Mouse (Mus musculus) intestine, embryonic 16.5 days (tissue): Measurements from ENCODE around the gene Ppp1r11. TPM values are rescaled to one million over a fixed set of nuclear protein-coding genes. Genes with fewer than 3 reads are reported as not detected.

Experiments
- ATAC-seq: fragments of 200-750 bp; cut with Nextera tagmentation; 2 replicates; pipeline ENCODE4 v1.8.0; 2017; ENCODE audit warnings: moderate TSS enrichment, moderate library complexity
- H3K27ac ChIP-seq: fragments of 300-500 bp; sonication (generic); 2 replicates; pipeline ENCODE4 v1.5.1; 2014; ENCODE audit warnings: mild to moderate bottlenecking, low read length
- H3K27me3 ChIP-seq: fragments of 300-500 bp; sonication (generic); replicated peaks from 2 replicates; pipeline ENCODE4 v1.6.1; 2014; ENCODE audit warnings: low read length, control low read depth, mixed read lengths; ENCODE audit not compliant: control insufficient read depth, insufficient read depth
- H3K36me3 ChIP-seq: fragments of 300-500 bp; sonication (generic); 2 replicates; pipeline ENCODE4 v1.6.1; 2014; ENCODE audit warnings: low read length, control low read depth; ENCODE audit not compliant: control insufficient read depth, insufficient read depth
- H3K4me1 ChIP-seq: fragments of 300-500 bp; sonication (generic); 2 replicates; pipeline ENCODE4 v1.6.1; 2014; ENCODE audit warnings: low read length, control low read depth, mixed read lengths; ENCODE audit not compliant: control insufficient read depth, insufficient read depth
- H3K4me2 ChIP-seq: fragments of 300-500 bp; sonication (generic); 2 replicates; pipeline ENCODE4 v1.6.1; 2014; ENCODE audit warnings: low read depth, low read length, control low read depth
- H3K4me3 ChIP-seq: fragments of 300-500 bp; sonication (generic); 2 replicates; pipeline ENCODE4 v1.5.1; 2014; ENCODE audit warnings: mild to moderate bottlenecking, low read length
- H3K9ac ChIP-seq: fragments of 300-500 bp; sonication (generic); 2 replicates; pipeline ENCODE4 v1.6.1; 2014; ENCODE audit warnings: low read depth, low read length
- H3K9me3 ChIP-seq: fragments of 300-500 bp; sonication (generic); 2 replicates; pipeline ENCODE4 v1.6.1; 2016; ENCODE audit warnings: low read length, control low read depth; ENCODE audit not compliant: control insufficient read depth
- WGBS: fragments of 180-500 bp; shearing (Covaris S2); extraction: QIAGEN DNeasy Blood & Tissue Kit; methylation state at CpG from one replicate; pipeline ENCODE4 v1.1.7; 2014; 5-methylcytosine and 5-hydroxymethylcytosine counted together
- polyA plus RNA-seq: library from polyadenylated mRNA; unstranded; fragments of >200 nt; fragmentation: Nextera tagmentation; extraction: Ambion mirVana; gene quantifications from 2 replicates; pipeline ENCODE4 v1.2.1, GENCODE M21; 2015

Ppp1r11 gene
- 92.1 and 101 TPM in 2 replicates for polyA plus RNA-seq

DNA sequence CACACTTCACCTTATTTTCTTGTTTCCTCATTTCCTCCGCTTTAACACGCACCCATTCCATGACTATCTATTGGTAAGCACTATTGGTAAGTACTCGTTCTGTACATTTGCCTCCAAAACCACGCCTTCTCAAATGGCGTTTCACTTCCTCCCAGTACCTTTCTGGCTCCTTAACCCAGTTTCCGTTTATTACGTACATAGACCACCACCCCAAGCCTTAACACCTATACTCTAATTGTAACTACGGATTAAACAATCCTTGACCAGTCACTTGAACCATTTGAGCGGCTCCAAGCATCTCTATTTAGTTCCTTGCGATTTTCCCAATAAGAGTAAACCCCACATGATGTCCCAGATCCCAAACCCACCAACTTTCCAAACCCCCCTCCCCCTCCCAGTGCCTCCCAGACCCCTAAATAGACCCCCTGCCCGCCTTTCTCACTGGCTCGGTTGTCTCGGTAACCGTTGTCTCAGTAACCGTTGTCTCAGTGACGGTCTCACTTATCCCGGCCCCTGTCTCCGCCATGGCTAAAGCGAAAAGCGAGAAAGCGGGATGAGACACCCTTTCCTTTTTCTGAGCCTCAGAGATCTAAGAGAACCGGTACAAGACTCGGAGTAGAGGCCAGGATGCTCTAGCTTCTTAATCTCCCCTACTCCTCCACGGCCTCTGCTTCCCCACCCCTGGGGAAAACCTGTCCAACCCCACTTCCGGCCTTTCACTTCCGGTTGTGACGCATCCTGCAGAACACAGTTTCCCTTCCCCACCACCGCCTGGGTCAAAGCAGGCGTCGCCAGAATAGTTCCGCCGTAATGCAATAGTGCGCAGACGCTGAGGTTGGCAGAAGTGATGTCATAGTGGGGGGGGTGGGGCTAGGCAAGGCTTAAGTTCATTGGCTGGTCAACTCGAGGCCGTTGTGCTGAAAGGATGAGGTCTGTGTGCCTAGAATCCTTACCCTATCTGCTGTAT is at the start of gene Ppp1r11:
Gene Ppp1r11 (minus strand): TSS at position 761 of the 967 bp plus-strand sequence.
- peak; percentile 95 for ATAC-seq
- Histone ChIP-seq H3K4me3 (peak within 1 kb of the TSS; percentile 73), H3K9me3 (no peaks in the 10 kb centered on the region), H3K36me3 (no peaks in the 10 kb centered on the region), H3K9ac (peak within 1 kb of the TSS; percentile 81), H3K27ac (0 out of 2 replicates have a peak within 1 kb of the TSS, but pooled peaks have one; percentile 55), H3K4me1 (peaks cover 6% of the 10 kb centered on the region), H3K27me3 (no peaks in the 10 kb centered on the region), H3K4me2 (peak within 1 kb of the TSS; percentile 68)
- WGBS = 2% methylated on average over 36 of the region's 36 CpGs

DNA sequence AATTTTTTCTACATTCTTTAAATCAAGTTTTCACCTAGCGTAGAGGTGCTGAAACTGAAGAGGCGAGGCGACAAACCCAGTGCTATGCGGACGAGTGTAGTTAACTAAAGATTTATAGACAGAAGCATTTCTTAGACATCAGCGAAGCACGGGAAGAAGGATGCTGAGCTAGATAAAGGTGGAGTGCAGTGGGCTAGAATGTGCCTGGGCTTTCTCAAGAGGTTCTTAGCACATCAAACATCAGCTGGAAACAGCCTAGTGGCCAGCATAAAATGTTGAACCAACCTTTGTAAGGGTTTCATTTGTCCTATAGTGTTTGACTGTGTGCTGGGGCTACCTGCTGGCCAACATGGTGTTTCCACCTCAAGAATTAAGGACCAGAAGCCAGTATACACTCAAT is 49.3 kb upstream of the Ppp1r11 start, which contains the start of gene Zfp57:
Gene Zfp57 (plus strand): TSS at position 301 of the 400 bp plus-strand sequence.
- Histone ChIP-seq H3K9me3 (no peaks in the 10 kb centered on the region), H3K36me3 (no peaks in the 10 kb centered on the region), H3K4me3 (no peak within 1 kb of the TSS), H3K4me1 (no peaks in the 10 kb centered on the region), H3K27ac (no peak within 1 kb of the TSS), H3K27me3 (no peaks in the 10 kb centered on the region), H3K9ac (no peak within 1 kb of the TSS), H3K4me2 (0 out of 2 replicates have a peak within 1 kb of the TSS, but pooled peaks have one; percentile 94)
- 88% methylated on average over 7 of the region's 7 CpGs for WGBS
- no peak for ATAC-seq

DNA sequence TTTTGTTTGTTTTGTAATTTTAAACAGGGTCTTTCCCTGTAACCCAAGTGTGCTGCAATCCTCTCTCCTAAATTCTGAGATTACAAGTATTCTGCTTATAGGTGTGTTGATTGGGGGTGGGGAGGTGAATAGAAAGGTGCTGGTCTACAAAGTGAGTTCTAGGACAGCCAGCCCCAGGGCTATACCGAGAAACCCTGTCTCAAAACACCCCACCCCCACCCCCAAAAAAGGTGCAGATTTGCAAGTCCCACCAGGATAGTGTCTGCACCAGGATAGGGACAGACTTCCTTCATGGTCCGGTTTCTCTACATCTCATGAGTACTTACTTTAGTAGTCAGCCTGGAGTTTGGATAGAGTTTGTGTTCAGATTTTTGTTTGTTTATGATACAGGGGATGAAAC is 46.9 kb upstream of the Ppp1r11 start:
- Histone ChIP-seq H3K4me2 (no peak overlapping the region), H3K9me3 (no peaks in the 10 kb centered on the region), H3K27ac (no peak overlapping the region), H3K4me3 (no peak overlapping the region), H3K36me3 (no peaks in the 10 kb centered on the region), H3K4me1 (no peaks in the 10 kb centered on the region), H3K9ac (no peak overlapping the region), H3K27me3 (no peaks in the 10 kb centered on the region)
- WGBS = 78% methylated on average over 2 of the region's 2 CpGs
- ATAC-seq = no peak

DNA sequence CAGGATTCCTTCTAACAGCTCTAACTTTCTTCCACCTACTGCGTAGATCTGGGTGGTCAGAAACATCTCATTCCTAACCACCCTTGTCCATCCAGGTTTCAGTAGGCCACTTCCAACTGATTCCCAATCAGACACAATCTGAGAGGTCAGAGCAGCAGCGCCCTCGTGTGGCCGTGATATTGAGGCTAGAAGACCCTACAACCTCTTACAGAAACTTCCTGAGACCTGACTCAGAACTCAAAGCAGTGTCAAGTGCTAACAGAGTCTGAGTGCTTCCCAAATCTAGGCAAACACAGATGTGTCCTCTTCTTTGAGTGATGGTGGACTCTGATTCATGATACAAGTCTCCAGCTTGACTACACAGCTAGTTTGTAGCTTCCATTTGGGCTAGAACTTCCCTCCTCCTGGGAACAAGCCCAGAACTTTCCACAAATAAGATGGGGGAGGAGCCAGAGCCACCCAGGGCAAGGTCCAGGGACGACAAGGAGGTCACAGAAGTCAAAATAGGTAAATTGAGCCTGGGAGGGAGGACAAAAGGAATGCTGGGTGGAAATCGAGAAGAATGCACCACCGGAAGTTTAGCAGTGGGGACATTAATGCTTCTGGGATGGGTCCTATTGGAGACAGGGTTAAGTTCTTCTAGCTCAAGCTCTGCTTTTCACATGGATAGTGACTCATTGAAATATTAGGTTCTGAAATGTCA is 45.6 kb upstream of the Ppp1r11 start:
- no peak overlapping the region for H3K9ac ChIP-seq
- no peak overlapping the region for H3K4me3 ChIP-seq
- H3K4me2 ChIP-seq = no peak overlapping the region
- H3K27me3 ChIP-seq = no peaks in the 10 kb centered on the region
- no peaks in the 10 kb centered on the region for H3K36me3 ChIP-seq
- no peaks in the 10 kb centered on the region for H3K9me3 ChIP-seq
- no peaks in the 10 kb centered on the region for H3K4me1 ChIP-seq
- peak; percentile 66; the same call in 1 of the 2 replicates for ATAC-seq
- H3K27ac ChIP-seq = no peak overlapping the region
- WGBS = 27% methylated on average over 7 of the region's 7 CpGs

DNA sequence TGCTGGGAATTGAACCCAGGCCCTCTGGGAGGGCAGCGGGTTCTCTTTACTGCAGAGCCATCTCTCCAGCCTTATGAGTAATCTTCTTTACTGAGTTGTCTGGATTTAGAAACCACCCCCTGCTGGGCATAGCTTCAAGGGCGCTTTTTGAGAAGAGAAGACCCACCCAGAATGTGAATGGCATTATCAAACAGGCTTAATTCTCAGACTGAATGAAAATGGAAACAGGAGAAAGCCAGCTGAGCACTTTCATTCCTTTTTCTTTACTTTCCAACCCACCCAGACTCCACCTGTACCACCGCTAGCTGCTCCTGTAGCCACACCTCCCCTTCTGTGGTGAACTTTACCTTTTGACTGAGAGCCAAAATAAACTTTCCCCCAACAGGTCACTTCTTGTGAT is 43.9 kb upstream of the Ppp1r11 start:
- ATAC-seq = no peak
- Histone ChIP-seq H3K27ac (no peak overlapping the region), H3K27me3 (no peaks in the 10 kb centered on the region), H3K36me3 (no peaks in the 10 kb centered on the region), H3K9ac (no peak overlapping the region), H3K4me3 (no peak overlapping the region), H3K9me3 (no peaks in the 10 kb centered on the region), H3K4me2 (no peak overlapping the region), H3K4me1 (no peaks in the 10 kb centered on the region)
- WGBS = 68% methylated on average over 3 of the region's 3 CpGs

DNA sequence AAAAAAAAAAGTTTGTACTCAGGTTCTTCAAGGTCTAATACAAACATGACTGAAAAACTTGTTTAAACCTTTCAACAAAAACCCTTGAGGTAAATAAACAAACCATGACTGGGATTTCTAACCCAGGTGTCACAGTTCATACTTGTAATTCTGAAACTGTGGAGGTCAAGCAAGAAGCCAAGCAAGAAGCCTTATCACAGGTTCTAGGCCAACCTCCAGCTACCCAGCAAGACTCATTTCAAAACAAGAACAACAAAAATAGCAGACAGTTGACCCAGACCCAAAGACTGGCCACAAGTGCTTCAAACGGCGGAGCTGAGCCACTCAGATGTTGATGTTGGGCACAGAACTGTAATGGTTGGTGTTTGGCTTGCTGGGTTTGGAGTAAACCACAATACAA is 43.0 kb upstream of the Ppp1r11 start:
- Histone ChIP-seq H3K9ac (no peak overlapping the region), H3K27me3 (no peaks in the 10 kb centered on the region), H3K27ac (no peak overlapping the region), H3K9me3 (no peaks in the 10 kb centered on the region), H3K4me2 (no peak overlapping the region), H3K36me3 (no peaks in the 10 kb centered on the region), H3K4me3 (no peak overlapping the region), H3K4me1 (no peaks in the 10 kb centered on the region)
- no peak for ATAC-seq
- WGBS = 94% methylated on average over 2 of the region's 2 CpGs

DNA sequence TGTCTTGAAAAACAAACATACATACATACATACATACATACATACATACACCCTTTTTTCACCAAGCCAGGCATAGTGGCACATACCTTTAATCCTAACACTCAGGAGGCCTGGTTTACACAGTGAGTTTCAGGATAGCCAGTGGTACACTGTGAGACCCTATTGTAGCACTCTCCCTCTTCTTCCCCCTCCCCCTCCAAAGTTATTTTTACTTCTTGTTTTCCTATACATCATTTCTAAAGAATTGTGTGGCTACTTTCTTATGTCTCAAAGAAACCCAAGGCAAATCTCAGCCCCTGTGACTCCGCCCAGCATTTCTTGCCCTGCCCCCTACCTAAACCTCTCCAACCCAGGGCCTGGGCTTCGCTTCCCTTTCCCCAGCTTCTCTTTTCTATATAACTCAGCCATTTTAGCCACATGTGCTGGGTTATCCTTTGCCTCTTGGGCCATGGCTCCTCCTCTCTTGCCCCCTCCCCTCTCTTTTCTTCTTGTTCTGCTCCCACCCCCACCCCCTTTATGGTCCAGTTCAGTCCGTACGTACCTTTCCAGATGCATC is 42.3 kb upstream of the Ppp1r11 start:
- WGBS = 86% methylated on average over 4 of the region's 4 CpGs
- no peaks in the 10 kb centered on the region for H3K36me3 ChIP-seq
- no peaks in the 10 kb centered on the region for H3K9me3 ChIP-seq
- no peak overlapping the region for H3K4me3 ChIP-seq
- H3K9ac ChIP-seq = no peak overlapping the region
- H3K27ac ChIP-seq = no peak overlapping the region
- peaks cover 2% of the 10 kb centered on the region; the same call in 1 of the 2 replicates for H3K27me3 ChIP-seq
- ATAC-seq = no peak
- H3K4me2 ChIP-seq = no peak overlapping the region
- no peaks in the 10 kb centered on the region for H3K4me1 ChIP-seq

DNA sequence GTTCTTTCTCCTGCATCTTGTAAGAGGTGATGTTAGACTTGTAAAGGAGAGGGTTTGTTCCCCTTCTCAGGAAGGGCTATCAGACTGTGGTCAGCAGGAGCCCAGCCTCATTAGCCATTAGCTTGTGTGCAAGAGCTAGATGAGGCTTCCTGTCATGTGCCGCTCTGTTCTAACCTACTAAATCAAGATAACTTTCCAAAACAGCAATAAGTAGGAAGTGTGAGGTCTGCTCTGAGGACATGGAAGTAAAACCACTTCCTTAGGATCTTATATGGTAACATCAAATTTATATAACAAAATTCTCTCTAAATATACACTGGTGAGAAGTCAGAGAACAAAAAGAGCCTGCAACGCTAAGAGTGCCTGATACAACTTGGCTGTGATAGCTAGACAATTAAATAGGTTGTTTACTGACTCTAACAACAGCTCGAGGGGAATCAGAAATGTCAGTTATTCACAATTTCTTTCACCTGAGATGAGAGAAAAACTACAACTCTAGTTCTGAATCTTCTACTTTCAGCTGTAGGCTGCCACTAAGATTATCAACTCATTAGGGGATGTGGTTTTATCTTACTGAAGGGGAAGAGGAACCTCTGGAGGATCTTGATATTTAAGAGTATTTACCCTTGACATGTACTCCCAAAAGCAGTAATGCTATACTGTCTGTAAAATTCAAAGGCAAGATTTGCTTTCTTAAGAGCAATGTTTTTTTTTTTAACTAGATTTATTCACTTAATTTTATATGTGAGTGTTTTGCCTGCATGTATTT is 41.0 kb upstream of the Ppp1r11 start:
- H3K4me2 ChIP-seq = no peak overlapping the region
- H3K36me3 ChIP-seq = no peaks in the 10 kb centered on the region
- H3K27ac ChIP-seq = no peak overlapping the region
- H3K4me3 ChIP-seq = no peak overlapping the region
- 71% methylated on average over 3 of the region's 3 CpGs for WGBS
- no peak for ATAC-seq
- H3K4me1 ChIP-seq = no peaks in the 10 kb centered on the region
- peaks cover 14% of the 10 kb centered on the region; the same call in 1 of the 2 replicates for H3K27me3 ChIP-seq
- no peak overlapping the region for H3K9ac ChIP-seq
- no peaks in the 10 kb centered on the region for H3K9me3 ChIP-seq
